Mouse (Mus musculus) kidney, embryonic 15.5 days (tissue): ENCODE results near the gene Nsun2. TPM values are rescaled to one million over a fixed set of nuclear protein-coding genes. Genes with fewer than 3 reads are reported as not detected.
"Not testable (repeated sequence)": the region's sequence is repeated elsewhere in the genome, so short reads cannot be mapped to it uniquely, and the experiment has no call there.

ENCODE experiments used
- ATAC-seq: fragments of 200-750 bp; cut with Nextera tagmentation; replicated peaks from 2 replicates; pipeline ENCODE4 v1.8.0; 2017; ENCODE audit warnings: moderate TSS enrichment; ENCODE audit not compliant: low FRiP score
- H3K27ac ChIP-seq: fragments of 300-500 bp; sonication (generic); 2 replicates; pipeline ENCODE4 v1.5.1; 2015; ENCODE audit warnings: mild to moderate bottlenecking, inconsistent platforms
- H3K27me3 ChIP-seq: fragments of 300-500 bp; sonication (generic); 2 replicates; pipeline ENCODE4 v1.6.1; 2015; ENCODE audit warnings: inconsistent platforms
- H3K36me3 ChIP-seq: fragments of 300-500 bp; sonication (generic); 2 replicates; pipeline ENCODE4 v1.6.1; 2015; ENCODE audit warnings: inconsistent platforms
- H3K4me1 ChIP-seq: fragments of 300-500 bp; sonication (generic); 2 replicates; pipeline ENCODE4 v1.6.1; 2015; ENCODE audit warnings: inconsistent platforms
- H3K4me2 ChIP-seq: fragments of 300-500 bp; sonication (generic); 2 replicates; pipeline ENCODE4 v1.6.1; 2015; ENCODE audit warnings: moderate library complexity, mild to moderate bottlenecking, inconsistent platforms
- H3K4me3 ChIP-seq: fragments of 300-500 bp; sonication (generic); replicated peaks from 2 replicates; pipeline ENCODE4 v1.5.1; 2015; ENCODE audit warnings: mild to moderate bottlenecking, inconsistent platforms
- H3K9ac ChIP-seq: fragments of 300-500 bp; sonication (generic); 2 replicates; pipeline ENCODE4 v1.6.1; 2015; ENCODE audit warnings: mild to moderate bottlenecking, inconsistent platforms
- H3K9me3 ChIP-seq: fragments of 300-500 bp; sonication (generic); replicated peaks from 2 replicates; pipeline ENCODE4 v1.6.1; 2016; ENCODE audit warnings: inconsistent platforms
- WGBS: fragments of 180-500 bp; shearing (Covaris S2); methylation state at CpG from one replicate; pipeline ENCODE4 v1.1.7; 2015; ENCODE audit warnings: mixed read lengths; 5-methylcytosine and 5-hydroxymethylcytosine counted together
- polyA plus RNA-seq: library from polyadenylated mRNA; unstranded; fragments of >200 nt; fragmentation: Nextera tagmentation; extraction: Ambion mirVana; gene quantifications from 2 replicates; pipeline ENCODE4 v1.2.1, GENCODE M21; 2015

Nsun2 gene
- polyA plus RNA-seq, 1 experiment from 2014 or later, result 130 TPM

DNA sequence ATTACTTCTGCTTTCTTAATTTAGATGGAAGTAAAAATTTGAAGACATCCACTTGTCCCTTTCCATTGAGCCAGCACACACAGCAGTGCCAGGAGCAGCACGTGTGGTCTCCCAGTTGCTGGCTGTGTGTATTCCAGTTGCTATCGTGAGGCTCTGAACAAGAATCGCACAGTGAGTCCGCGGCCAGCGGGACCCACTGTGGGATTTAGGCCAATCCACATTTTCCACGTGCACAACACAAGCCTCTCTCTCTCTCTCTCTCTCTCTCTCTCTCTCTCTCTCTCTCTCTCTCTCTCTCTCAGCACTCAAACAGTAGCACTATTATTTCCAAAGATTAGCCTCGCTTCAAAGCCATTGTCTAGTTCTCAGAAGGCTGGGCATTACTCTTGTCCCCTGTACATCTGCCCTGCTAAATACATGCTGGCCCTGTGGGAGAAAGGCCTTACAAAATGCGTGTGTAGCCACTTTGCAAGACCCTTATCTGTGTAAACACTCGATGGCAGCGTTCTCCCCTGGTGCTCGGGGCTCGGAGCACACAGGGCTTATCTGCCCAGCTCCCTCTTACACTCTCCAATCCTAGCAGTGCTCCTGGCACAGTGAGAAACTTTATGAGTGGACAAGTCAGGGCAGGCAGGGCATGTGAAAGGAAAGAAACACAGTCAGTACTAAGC, 25.9 kb downstream of the Nsun2 start:
- H3K4me3 ChIP-seq, result no peak overlapping the region
- ATAC-seq, result no peak
- no peaks in the 10 kb centered on the region for H3K36me3 ChIP-seq
- H3K4me1 ChIP-seq, result peaks cover 15% of the 10 kb centered on the region
- no peaks in the 10 kb centered on the region for H3K9me3 ChIP-seq
- no peak overlapping the region for H3K9ac ChIP-seq
- H3K27me3 ChIP-seq, result no peaks in the 10 kb centered on the region
- WGBS, result 82% methylated on average over 13 of the region's 13 CpGs
- H3K4me2 ChIP-seq, result no peak overlapping the region
- H3K27ac ChIP-seq, result no peak overlapping the region

DNA sequence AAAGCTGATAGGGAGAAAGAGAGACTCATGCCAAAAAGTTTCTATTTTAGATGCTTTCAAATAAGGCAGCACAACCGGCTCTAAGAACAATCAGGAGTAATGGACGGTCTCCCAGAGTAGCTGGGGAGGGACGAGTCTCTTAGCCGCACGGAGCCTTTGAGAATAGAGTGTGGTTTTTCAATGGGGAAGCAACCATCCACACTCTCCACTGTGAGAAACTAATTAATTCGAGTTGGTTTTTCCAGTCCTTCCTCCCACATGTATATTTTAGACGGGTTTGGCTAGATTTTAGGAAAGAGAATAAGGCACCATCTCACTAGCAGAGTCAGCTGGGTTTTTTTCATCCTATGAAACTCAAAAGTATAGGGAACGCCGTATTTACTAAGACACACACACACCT, 28.5 kb downstream of the Nsun2 start:
- Histone ChIP-seq H3K9me3 (no peaks in the 10 kb centered on the region), H3K27me3 (no peaks in the 10 kb centered on the region), H3K4me3 (no peak overlapping the region), H3K9ac (no peak overlapping the region), H3K27ac (no peak overlapping the region), H3K36me3 (no peaks in the 10 kb centered on the region), H3K4me2 (no peak overlapping the region), H3K4me1 (peaks cover 15% of the 10 kb centered on the region)
- WGBS, result 70% methylated on average over 9 of the region's 9 CpGs
- ATAC-seq, result no peak

DNA sequence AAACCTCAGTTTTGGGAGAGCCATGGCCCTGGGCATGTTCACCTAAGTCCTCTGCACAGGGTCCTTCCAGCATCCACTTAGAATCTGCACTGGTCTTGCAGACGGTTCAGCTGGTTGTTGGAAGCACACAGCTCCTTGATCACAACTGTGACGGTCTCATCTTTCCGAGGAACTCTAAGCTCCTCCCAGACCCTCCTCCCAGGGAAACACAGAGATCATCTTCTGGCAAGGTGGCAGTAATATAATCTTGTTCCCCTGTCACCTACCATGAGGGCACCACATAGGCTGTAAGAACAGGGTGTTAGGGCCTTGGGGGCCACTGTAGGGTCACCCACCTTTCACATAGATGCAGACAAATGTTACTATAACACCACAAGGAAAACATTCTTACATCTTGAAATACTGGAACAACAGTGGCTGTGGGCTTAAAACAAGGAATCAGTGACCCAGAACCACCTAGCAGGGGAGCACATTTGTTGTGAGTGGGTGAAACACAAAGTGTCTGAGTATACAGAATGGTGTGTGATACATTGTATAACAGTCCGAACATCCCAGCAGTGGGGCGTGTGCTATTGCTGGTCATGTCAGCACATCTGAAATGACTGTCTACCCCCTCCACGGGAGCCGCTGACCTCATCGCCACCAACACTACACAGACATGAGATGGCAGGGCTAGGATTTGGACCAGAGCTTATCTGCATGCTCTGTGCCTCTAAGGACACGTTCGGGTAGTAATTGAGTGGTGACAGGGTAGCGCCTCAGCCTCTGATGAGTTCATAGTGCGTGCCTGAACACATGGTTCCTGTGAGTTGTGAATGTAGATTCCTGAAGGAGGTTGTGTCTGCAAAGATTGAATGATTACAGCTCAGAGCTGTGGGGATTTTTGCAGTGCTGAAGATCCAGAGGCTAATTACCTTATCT, 29.4 kb downstream of the Nsun2 start:
- Histone ChIP-seq H3K9me3 (no peaks in the 10 kb centered on the region), H3K4me1 (peaks cover 15% of the 10 kb centered on the region), H3K27me3 (no peaks in the 10 kb centered on the region), H3K36me3 (no peaks in the 10 kb centered on the region), H3K4me2 (no peak overlapping the region), H3K4me3 (no peak overlapping the region), H3K27ac (no peak overlapping the region), H3K9ac (no peak overlapping the region)
- 37% methylated on average over 12 of the region's 12 CpGs for WGBS
- ATAC-seq, result peak; percentile 85

DNA sequence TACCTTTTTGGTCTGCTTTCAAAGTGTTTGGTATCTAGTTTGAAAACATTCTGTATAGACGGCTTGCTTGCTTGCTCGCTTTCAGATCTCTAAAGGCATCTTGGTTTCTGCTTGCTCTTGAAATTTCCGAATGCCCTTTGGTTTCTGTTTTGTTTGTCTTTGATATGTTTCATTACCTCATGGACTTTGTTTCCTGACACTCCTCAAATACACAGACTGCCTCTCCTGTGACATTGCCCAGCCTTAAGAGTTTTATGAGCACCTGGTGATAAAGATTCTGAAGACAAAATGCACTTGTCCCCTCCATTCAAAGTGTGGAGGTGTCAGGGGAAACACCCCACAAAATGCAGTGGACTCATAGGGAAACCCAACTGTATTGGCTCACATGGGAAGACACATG, 30.4 kb downstream of the Nsun2 start:
- no peaks in the 10 kb centered on the region for H3K36me3 ChIP-seq
- H3K4me1 ChIP-seq, result peaks cover 15% of the 10 kb centered on the region
- no peak overlapping the region for H3K27ac ChIP-seq
- no peak overlapping the region for H3K4me2 ChIP-seq
- H3K27me3 ChIP-seq, result no peaks in the 10 kb centered on the region
- H3K9me3 ChIP-seq, result no peaks in the 10 kb centered on the region
- WGBS, result 43% methylated on average over 3 of the region's 3 CpGs
- H3K9ac ChIP-seq, result no peak overlapping the region
- no peak for ATAC-seq
- no peak overlapping the region for H3K4me3 ChIP-seq

DNA sequence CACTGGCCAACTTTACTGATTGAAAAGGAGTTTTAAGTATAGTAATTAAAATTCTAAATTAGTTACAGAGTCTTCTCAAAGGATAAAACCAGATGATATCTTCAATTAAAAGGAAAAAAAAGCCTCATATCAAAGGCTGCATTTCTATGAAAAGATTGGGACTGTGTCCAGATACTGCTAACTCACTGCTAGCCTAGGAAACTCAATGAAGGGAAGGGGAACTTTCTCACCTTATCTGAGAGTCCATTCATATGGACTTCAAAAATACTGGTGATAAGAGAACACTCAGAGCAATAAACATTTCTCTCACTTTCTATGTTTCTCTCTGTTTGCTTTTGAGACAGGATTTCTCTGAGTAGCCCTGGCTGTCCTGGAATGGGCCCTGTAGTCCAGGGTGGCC, 31.0 kb downstream of the Nsun2 start:
- Histone ChIP-seq H3K4me3 (no peak overlapping the region), H3K9ac (no peak overlapping the region), H3K4me1 (peaks cover 15% of the 10 kb centered on the region), H3K36me3 (no peaks in the 10 kb centered on the region), H3K27ac (no peak overlapping the region), H3K9me3 (no peaks in the 10 kb centered on the region), H3K27me3 (no peaks in the 10 kb centered on the region), H3K4me2 (no peak overlapping the region)
- no peak for ATAC-seq

DNA sequence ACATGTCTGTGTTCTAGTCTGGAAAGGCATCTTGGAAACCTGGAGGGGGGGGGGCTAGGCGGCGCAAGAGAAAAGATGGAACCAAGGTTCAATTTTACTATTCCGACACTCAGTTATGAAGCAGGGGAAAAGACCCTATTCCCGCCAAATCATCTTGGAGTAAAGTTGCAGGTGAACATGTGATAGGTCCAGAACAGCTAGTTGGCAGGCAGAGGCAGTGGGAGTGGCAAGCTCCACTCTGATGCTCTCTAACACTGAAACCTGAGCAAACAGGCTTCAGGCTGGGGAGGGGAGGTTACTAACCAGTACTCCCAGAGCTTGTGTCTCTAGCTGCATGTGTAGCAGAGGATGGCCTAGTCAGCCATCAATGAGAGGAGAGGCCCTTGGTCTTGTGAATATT, 31.9 kb downstream of the Nsun2 start:
- H3K4me3 ChIP-seq, H3K4me2 ChIP-seq, ATAC-seq, H3K27me3 ChIP-seq, H3K27ac ChIP-seq, H3K9me3 ChIP-seq, H3K36me3 ChIP-seq, H3K9ac ChIP-seq: not testable (repeated sequence)
- WGBS, result 94% methylated on average over 4 of the region's 4 CpGs
- peaks cover 15% of the 10 kb centered on the region for H3K4me1 ChIP-seq

DNA sequence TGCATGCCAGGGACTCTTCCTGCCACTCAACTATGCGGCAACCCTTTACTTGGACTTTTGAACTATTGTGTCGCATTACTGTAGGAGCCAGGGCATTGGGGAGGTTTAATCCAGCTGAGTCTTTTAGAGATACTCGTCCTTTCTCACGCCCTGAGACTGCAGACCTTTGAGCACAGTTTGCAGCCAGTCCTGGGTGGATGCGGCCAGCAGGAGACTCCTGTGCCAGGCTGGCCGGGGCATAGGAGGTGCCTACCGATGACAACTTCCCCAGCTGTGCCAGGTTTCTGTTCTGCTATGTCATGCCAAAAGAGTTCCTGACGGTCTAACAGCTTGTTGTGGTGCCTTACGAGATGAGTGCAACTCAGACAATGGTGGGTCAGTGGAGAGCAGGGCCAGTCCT, 35.7 kb downstream of the Nsun2 start:
- WGBS, result 83% methylated on average over 9 of the region's 9 CpGs
- Histone ChIP-seq H3K4me3 (no peak overlapping the region), H3K27ac (no peak overlapping the region), H3K4me1 (no peaks in the 10 kb centered on the region), H3K9ac (no peak overlapping the region), H3K4me2 (no peak overlapping the region), H3K36me3 (no peaks in the 10 kb centered on the region), H3K27me3 (no peaks in the 10 kb centered on the region), H3K9me3 (no peaks in the 10 kb centered on the region)
- no peak for ATAC-seq

DNA sequence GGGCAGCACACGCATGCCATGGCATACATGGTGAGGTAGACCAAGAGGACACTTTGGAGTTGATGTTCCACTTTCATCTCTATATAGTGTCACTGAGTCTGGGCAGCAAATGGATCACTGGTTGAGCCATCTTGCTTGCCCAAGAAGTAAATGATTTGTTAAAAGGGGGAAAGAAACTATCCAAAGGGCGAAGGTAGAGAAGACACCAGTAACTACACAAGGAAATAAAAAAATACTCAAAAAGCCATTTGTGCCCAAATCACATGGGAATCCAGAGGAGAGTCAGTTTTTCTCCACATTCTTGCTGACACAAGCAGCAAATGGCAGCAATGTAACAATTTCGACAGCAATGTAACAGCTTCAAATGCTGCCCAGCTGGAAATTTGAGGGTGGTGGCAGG, 39.0 kb downstream of the Nsun2 start:
- Histone ChIP-seq H3K9me3 (no peaks in the 10 kb centered on the region), H3K27ac (no peak overlapping the region), H3K4me3 (no peak overlapping the region), H3K36me3 (no peaks in the 10 kb centered on the region), H3K9ac (no peak overlapping the region), H3K27me3 (no peaks in the 10 kb centered on the region), H3K4me2 (no peak overlapping the region), H3K4me1 (no peaks in the 10 kb centered on the region)
- no peak for ATAC-seq
- 92% methylated on average over 3 of the region's 3 CpGs for WGBS

DNA sequence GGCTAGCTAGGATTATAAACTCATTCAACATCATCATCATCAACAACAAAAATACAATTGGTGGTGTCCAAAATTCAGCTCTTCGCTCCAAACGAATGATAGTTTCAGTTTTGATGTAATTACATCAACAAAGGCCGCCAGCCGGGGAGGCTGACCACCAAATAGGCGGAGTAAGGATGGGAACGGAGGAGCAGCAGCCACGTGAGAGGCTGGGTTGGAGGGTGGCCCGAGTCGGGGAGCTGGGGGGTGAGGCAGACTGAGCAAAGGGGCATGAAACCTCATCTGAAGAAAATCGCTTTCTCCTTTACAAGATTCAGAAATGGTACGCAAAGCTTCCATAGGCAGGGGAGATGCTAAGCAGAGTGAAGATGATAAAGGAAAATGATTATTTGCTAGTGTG, 43.1 kb downstream of the Nsun2 start:
- Histone ChIP-seq H3K9me3 (no peaks in the 10 kb centered on the region), H3K9ac (no peak overlapping the region), H3K4me1 (no peaks in the 10 kb centered on the region), H3K36me3 (no peaks in the 10 kb centered on the region), H3K27ac (no peak overlapping the region), H3K4me2 (no peak overlapping the region), H3K4me3 (no peak overlapping the region), H3K27me3 (no peaks in the 10 kb centered on the region)
- no peak for ATAC-seq
- WGBS, result 63% methylated on average over 11 of the region's 11 CpGs

DNA sequence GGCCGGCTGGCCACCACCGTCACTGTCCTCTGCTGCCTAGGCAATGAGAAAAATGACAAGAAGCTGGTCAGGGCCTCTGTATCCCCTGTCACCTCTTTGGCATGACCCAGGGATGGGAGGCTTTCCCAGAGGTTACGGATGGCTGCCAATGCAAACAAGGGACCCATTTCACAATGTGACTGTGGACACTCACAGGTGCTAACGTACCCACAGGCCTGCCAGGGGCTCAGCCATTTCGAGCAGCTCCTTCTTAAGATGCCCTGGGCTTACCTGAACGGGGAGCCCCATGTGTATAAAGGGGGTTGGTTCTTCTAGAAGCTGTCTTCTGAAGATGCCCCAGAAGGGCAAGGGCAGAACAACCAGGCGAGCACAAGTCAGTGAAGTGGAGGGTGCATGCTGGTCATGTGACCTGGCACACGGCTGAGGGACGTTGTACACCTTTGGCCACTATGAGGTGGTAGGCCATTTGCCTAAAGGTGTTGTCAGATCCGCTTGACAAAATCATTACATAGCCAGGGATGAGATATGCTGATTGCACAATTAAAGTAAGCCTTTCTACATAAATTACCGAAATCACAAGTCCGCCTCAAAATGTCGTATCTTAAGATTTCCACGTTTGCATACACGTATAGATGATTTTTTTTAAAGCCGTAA, 43.8 kb downstream of the Nsun2 start:
- H3K27ac ChIP-seq, result no peak overlapping the region
- H3K27me3 ChIP-seq, result no peaks in the 10 kb centered on the region
- WGBS, result 78% methylated on average over 16 of the region's 16 CpGs
- no peaks in the 10 kb centered on the region for H3K4me1 ChIP-seq
- H3K9ac ChIP-seq, result no peak overlapping the region
- no peak overlapping the region for H3K4me3 ChIP-seq
- ATAC-seq, result no peak
- no peak overlapping the region for H3K4me2 ChIP-seq
- no peaks in the 10 kb centered on the region for H3K9me3 ChIP-seq
- H3K36me3 ChIP-seq, result no peaks in the 10 kb centered on the region

DNA sequence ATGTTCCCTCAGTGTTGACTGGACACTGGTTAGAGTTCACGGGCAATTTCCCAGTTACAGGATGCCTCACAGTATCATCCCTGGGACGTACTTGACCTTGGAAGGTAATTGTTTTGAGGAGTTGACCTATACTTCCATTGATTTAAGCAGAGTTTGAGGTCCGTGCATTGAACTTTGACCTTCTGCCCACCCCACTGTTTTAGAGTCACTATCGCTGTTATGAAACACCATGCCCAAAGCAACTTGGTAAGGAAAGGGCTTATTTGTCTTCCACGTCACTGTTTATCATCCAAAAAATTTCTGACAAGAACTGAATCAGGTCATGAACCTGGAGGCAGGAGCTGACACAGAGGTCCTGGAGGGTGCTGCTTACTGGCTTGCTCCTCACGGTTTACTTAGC, 48.9 kb downstream of the Nsun2 start:
- no peak overlapping the region for H3K27ac ChIP-seq
- no peak overlapping the region for H3K4me2 ChIP-seq
- no peak for ATAC-seq
- H3K36me3 ChIP-seq, result no peaks in the 10 kb centered on the region
- no peaks in the 10 kb centered on the region for H3K27me3 ChIP-seq
- H3K4me1 ChIP-seq, result peaks cover 4% of the 10 kb centered on the region; the same call in 1 of the 2 replicates
- 74% methylated on average over 6 of the region's 6 CpGs for WGBS
- no peaks in the 10 kb centered on the region for H3K9me3 ChIP-seq
- no peak overlapping the region for H3K4me3 ChIP-seq
- H3K9ac ChIP-seq, result no peak overlapping the region

DNA sequence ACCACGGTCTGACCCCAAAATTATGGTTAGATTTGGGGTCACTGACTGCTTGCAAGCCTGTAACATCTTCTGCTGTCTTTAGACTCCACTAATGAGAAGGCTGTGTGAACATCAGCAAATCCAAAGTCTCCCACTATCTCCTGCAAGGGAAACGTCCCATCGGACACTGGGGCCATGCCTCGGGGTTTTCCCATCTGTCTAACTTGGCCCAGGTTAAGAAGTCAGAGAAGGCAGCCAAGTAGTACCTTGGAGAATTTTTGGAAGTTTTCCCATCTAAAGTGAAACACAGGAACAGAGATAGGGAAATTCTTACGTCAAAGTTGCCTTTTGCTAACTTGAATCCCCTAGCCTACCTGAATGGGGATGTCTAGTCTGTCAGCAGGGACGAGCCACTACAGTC, 50.0 kb downstream of the Nsun2 start:
- no peak overlapping the region for H3K4me2 ChIP-seq
- H3K9me3 ChIP-seq, result no peaks in the 10 kb centered on the region
- no peak overlapping the region for H3K27ac ChIP-seq
- H3K4me3 ChIP-seq, result no peak overlapping the region
- H3K9ac ChIP-seq, result no peak overlapping the region
- no peaks in the 10 kb centered on the region for H3K36me3 ChIP-seq
- 91% methylated on average over 6 of the region's 6 CpGs for WGBS
- no peak for ATAC-seq
- H3K27me3 ChIP-seq, result no peaks in the 10 kb centered on the region
- peaks cover 4% of the 10 kb centered on the region; the same call in 1 of the 2 replicates for H3K4me1 ChIP-seq
